In genomic region chr17:56512310-56512709, GRCm38 (mm10) we compare ENCODE assay signal across 12 mouse cellular contexts. TPM values are rescaled to one million over a fixed set of nuclear protein-coding genes. Genes with fewer than 3 reads are reported as not detected.
DNase-seq lines count a peak whose midpoint lies in the region; ATAC-seq and TF ChIP-seq lines count a peak whose summit lies in the region.
"Had no signal": no experiment of that assay in that cellular context is flagged by ENCODE, and none has a peak within 500 bp of the region (broad histone marks: within the 10 kb centered on the region; RNA-seq: fewer than 3 reads in every experiment).

Gene Znrf4 (minus strand): TSS chr17:56512431.

- no peaks in the 10 kb centered on the region for H3K9me3 ChIP-seq in lung, embryonic 14.5 days (ENCODE audit: low read depth, low read length)
- H3K9me3 ChIP-seq in forebrain, embryonic 13.5 days (replicated peaks), result peaks cover 3% of the 10 kb centered on the region; the same call in 1 of the 2 replicates
- peaks cover 6% of the 10 kb centered on the region; the same call in 1 of the 2 replicates for H3K9me3 ChIP-seq in limb, embryonic 11.5 days (ENCODE audit: control insufficient read depth, low read length)
- H3K9me3 ChIP-seq in stomach, embryonic 14.5 days (ENCODE audit: control insufficient read depth, low read depth, low read length), result no peaks in the 10 kb centered on the region

- no peak within 1 kb of the TSS for H3K9ac ChIP-seq in lung, embryonic 14.5 days
- peak within 1 kb of the TSS; percentile 52 for H3K9ac ChIP-seq in forebrain, embryonic 13.5 days
- H3K9ac ChIP-seq in limb, embryonic 11.5 days (ENCODE audit: low read length), result no peak within 1 kb of the TSS
- no peak within 1 kb of the TSS for H3K9ac ChIP-seq in stomach, embryonic 14.5 days (replicated peaks; ENCODE audit: low read depth, low read length)

- WGBS in lung, embryonic 14.5 days, result 59% methylated on average over 22 of the region's 22 CpGs
- 54% methylated on average over 22 of the region's 22 CpGs for WGBS in lung, adult 2 months
- 66% methylated on average over 22 of the region's 22 CpGs for WGBS in forebrain, embryonic 13.5 days
- 54% methylated on average over 22 of the region's 22 CpGs for WGBS in limb, embryonic 11.5 days
- 60% methylated on average over 22 of the region's 22 CpGs for WGBS in stomach, embryonic 14.5 days

- peaks cover 48% of the 10 kb centered on the region for H3K27me3 ChIP-seq in lung, embryonic 14.5 days (ENCODE audit: insufficient read depth, low read length)
- H3K27me3 ChIP-seq in forebrain, embryonic 13.5 days, result peaks cover 29% of the 10 kb centered on the region
- peaks cover 50% of the 10 kb centered on the region for H3K27me3 ChIP-seq in limb, embryonic 11.5 days (ENCODE audit: control insufficient read depth, insufficient read depth, low read length)
- H3K27me3 ChIP-seq in stomach, embryonic 14.5 days (ENCODE audit: control insufficient read depth, insufficient read depth, low read length), result peaks cover 32% of the 10 kb centered on the region

- peaks cover 3% of the 10 kb centered on the region; the same call in 1 of the 2 replicates for H3K4me1 ChIP-seq in lung, embryonic 14.5 days (ENCODE audit: insufficient read depth)
- no peaks in the 10 kb centered on the region for H3K4me1 ChIP-seq in lung, adult 2 months (ENCODE audit: control insufficient read depth, insufficient read depth, low read length)
- H3K4me1 ChIP-seq in forebrain, embryonic 13.5 days, result peaks cover 73% of the 10 kb centered on the region
- H3K4me1 ChIP-seq in limb, embryonic 11.5 days (ENCODE audit: control insufficient read depth, insufficient read depth, low read length), result peaks cover 12% of the 10 kb centered on the region; the same call in 1 of the 2 replicates
- peaks cover 11% of the 10 kb centered on the region for H3K4me1 ChIP-seq in stomach, embryonic 14.5 days (ENCODE audit: control insufficient read depth, insufficient read depth, low read length)

- TF ChIP-seq CTCF in lung, embryonic 14.5 days (IDR thresholded peaks at IDR 0.05; ENCODE audit: low read depth), result no peak
- no peak for TF ChIP-seq CTCF in lung, adult 2 months (IDR thresholded peaks at IDR 0.05; ENCODE audit: insufficient read depth, low read length)

- H3K4me2 ChIP-seq in lung, embryonic 14.5 days, result peak within 1 kb of the TSS; percentile 54
- H3K4me2 ChIP-seq in forebrain, embryonic 13.5 days, result peak within 1 kb of the TSS; percentile 51
- peak within 1 kb of the TSS; percentile 20; the same call in 1 of the 2 replicates for H3K4me2 ChIP-seq in limb, embryonic 11.5 days (ENCODE audit: low read depth, severe bottlenecking)
- H3K4me2 ChIP-seq in stomach, embryonic 14.5 days (replicated peaks; ENCODE audit: low read depth, low read length), result peak within 1 kb of the TSS; percentile 37

- peak within 1 kb of the TSS; percentile 22 for H3K4me3 ChIP-seq in lung, embryonic 14.5 days (ENCODE audit: low read depth, low read length)
- H3K4me3 ChIP-seq in lung, adult 2 months (replicated peaks; ENCODE audit: extremely low read depth, low read depth, low read length), result no peak within 1 kb of the TSS
- peak within 1 kb of the TSS; percentile 24 for H3K4me3 ChIP-seq in forebrain, embryonic 13.5 days
- H3K4me3 ChIP-seq in limb, embryonic 11.5 days (ENCODE audit: low read depth, low read length), result peak within 1 kb of the TSS; percentile 20
- H3K4me3 ChIP-seq in stomach, embryonic 14.5 days (ENCODE audit: low read depth, low read length), result peak within 1 kb of the TSS; percentile 24
- H3K4me3 ChIP-seq: myocyte had no signal

- H3K27ac ChIP-seq in lung, embryonic 14.5 days (ENCODE audit: low read depth), result no peak within 1 kb of the TSS
- peak within 1 kb of the TSS; percentile 97 for H3K27ac ChIP-seq in forebrain, embryonic 13.5 days
- H3K27ac ChIP-seq in limb, embryonic 11.5 days (replicated peaks; ENCODE audit: low read depth, low read length), result no peak within 1 kb of the TSS
- H3K27ac ChIP-seq in stomach, embryonic 14.5 days (ENCODE audit: low read length), result no peak within 1 kb of the TSS

- TF ChIP-seq POLR2A in lung, adult 2 months (IDR thresholded peaks at IDR 0.05; ENCODE audit: borderline replicate concordance, extremely low read depth, low read depth, low read length), result no peak

- ATAC-seq in lung, embryonic 14.5 days (ENCODE audit: insufficient read depth), result no peak
- ATAC-seq in forebrain, embryonic 13.5 days, result no peak
- ATAC-seq in limb, embryonic 11.5 days (ENCODE audit: insufficient number of reproducible peaks, low FRiP score, low TSS enrichment, low read depth), result no peak
- ATAC-seq in stomach, embryonic 14.5 days (ENCODE audit: insufficient number of reproducible peaks, insufficient read depth, low FRiP score, low read depth), result no peak
- ATAC-seq: Patski had no signal

- no peaks in the 10 kb centered on the region for H3K36me3 ChIP-seq in lung, embryonic 14.5 days (ENCODE audit: insufficient read depth)
- H3K36me3 ChIP-seq in forebrain, embryonic 13.5 days (ENCODE audit: poor library complexity, severe bottlenecking), result no peaks in the 10 kb centered on the region
- H3K36me3 ChIP-seq in limb, embryonic 11.5 days (ENCODE audit: control insufficient read depth, insufficient read depth, low read length), result no peaks in the 10 kb centered on the region
- no peaks in the 10 kb centered on the region for H3K36me3 ChIP-seq in stomach, embryonic 14.5 days (ENCODE audit: control insufficient read depth, insufficient read depth, low read length)

- DNase-seq in lung, embryonic 14.5 days, result no peak
- no peak for DNase-seq in lung, adult 2 months
- DNase-seq in limb, embryonic 11.5 days (ENCODE audit: low spot score), result no peak
- DNase-seq in thymus, adult 18-20 months, result no peak
- no peak for DNase-seq in adrenal gland, postnatal 36 days
- DNase-seq: thymus, postnatal 36 days had no signal

RNA-seq across cellular contexts. Expression of gene Znrf4, which starts in this region (rescaled TPM):
- polyA plus RNA-seq in lung, embryonic 14.5 days (2014; fragmentation: Nextera tagmentation; extraction: Ambion mirVana), result not detected in 2 replicates
- 0.17 and 0.22 TPM in 2 replicates for polyA plus RNA-seq in lung, adult 2 months (2012; rRNA removed)
- polyA plus RNA-seq in forebrain, embryonic 13.5 days (2015; fragmentation: Nextera tagmentation; extraction: Ambion mirVana), result 0.14 TPM in 1 of 2 replicates, not detected in the other
- not detected in 2 replicates for polyA plus RNA-seq in limb, embryonic 11.5 days (2014; fragmentation: Nextera tagmentation; extraction: Ambion mirVana)
- not detected in 2 replicates for polyA plus RNA-seq in stomach, embryonic 14.5 days (2014; fragmentation: Nextera tagmentation; extraction: Ambion mirVana)
- total RNA-seq in adrenal gland, postnatal 36 days (2021), result not detected
- total RNA-seq: left cerebral cortex, adult 18-20 months had no signal
- polyA plus RNA-seq: frontal cortex, adult 2 months; myocyte; Patski had no signal
